Mouse (Mus musculus) heart, postnatal 0 days (tissue): ENCODE results near the gene Ick.

Source experiments
- CTCF ChIP-seq: IDR thresholded peaks from 2 replicates; pipeline ENCODE4 v1.5.1; 2016; ENCODE audit warnings: antibody characterized with exemption, control low read depth, low read depth
- EP300 ChIP-seq: IDR thresholded peaks from 2 replicates; pipeline ENCODE4 v1.6.1; 2016; ENCODE audit warnings: antibody characterized with exemption, low read depth

- TF ChIP-seq CTCF (no peak), EP300 (no peak)
These were observed 24.7 kb upstream of the Ick start for GRCm38 (mm10) chr9:78084341-78084740.
